Mouse (Mus musculus): ENCODE results near the gene Rpap1.

DNA sequence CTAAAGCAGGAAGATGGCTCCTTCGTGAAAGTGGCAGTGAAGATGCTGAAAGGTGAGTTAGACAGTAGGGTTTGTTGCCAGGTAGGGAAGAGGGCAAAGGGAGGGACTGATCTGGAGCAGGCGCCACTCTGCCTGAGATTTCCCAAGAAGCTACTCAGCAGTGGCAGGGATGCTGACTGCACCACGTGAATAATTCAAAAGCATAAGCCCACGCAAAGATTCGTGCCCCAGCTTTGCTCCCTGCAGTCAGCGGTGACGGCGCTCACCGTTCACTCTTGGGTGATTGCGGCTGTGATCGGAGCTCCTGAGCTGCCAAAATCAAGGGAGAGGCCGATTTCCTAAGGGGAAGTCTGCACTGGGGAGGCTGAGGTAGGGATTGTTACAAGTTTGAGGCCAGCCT lies 23.6 kb upstream of the Rpap1 start:
- TF ChIP-seq CTCF (conservative IDR thresholded peaks at IDR 0.05; ENCODE audit: low read length) (no peak), NANOG (IDR thresholded peaks at IDR 0.05; ENCODE audit: borderline replicate concordance, low read length) (no peak), POU5F1 (IDR thresholded peaks at IDR 0.05; ENCODE audit: borderline replicate concordance, low read length) (no peak)

Data from E14TG2a.4 (cell line).